ENCODE assay signal across 18 mouse cellular contexts in genomic region chr14:93506107-93506506, GRCm38 (mm10).
DNase-seq lines count a peak whose midpoint lies in the region; ATAC-seq lines count a peak whose summit lies in the region.
"Had no signal": no experiment of that assay in that cellular context is flagged by ENCODE, and none has a peak within 500 bp of the region (broad histone marks: within the 10 kb centered on the region; RNA-seq: fewer than 3 reads in every experiment).

No protein-coding gene starts in this region.

- H3K27ac ChIP-seq in midbrain, embryonic 11.5 days (ENCODE audit: low read depth, low read length): no peak overlapping the region
- no peak overlapping the region for H3K27ac ChIP-seq in midbrain, embryonic 13.5 days
- H3K27ac ChIP-seq in neural tube, embryonic 12.5 days: no peak overlapping the region
- H3K27ac ChIP-seq in neural tube, embryonic 14.5 days (ENCODE audit: low read depth, low read length): no peak overlapping the region
- H3K27ac ChIP-seq: embryonic facial prominence, embryonic 13.5 days; forebrain, embryonic 10.5 days; gastrocnemius, adult 2 months; hindbrain, embryonic 10.5 days; hindbrain, embryonic 14.5 days had no signal

- 0 out of 2 replicates have a peak, but pooled peaks have one; percentile 35 for ATAC-seq in midbrain, embryonic 11.5 days (ENCODE audit: low FRiP score)
- no peak for ATAC-seq in midbrain, embryonic 13.5 days
- ATAC-seq in neural tube, embryonic 12.5 days (ENCODE audit: low FRiP score, low read depth): 0 out of 2 replicates have a peak, but pooled peaks have one; percentile 44
- ATAC-seq in neural tube, embryonic 14.5 days (ENCODE audit: low read depth): peak; percentile 81; the same call in 1 of the 2 replicates

- DNase-seq in midbrain, embryonic 11.5 days (ENCODE audit: low spot score, missing footprints): no peak
- DNase-seq in neural tube, embryonic 10.5 days (ENCODE audit: extremely low spot score, low spot score): no peak
- no peak for DNase-seq in natural killer cell, adult 2 months (ENCODE audit: low spot score in 2 of 2)
- DNase-seq: adrenal gland, adult 2 months; adrenal gland, postnatal 25 days; cerebellum, adult 2 months; cerebellum, postnatal 14 days; gastrocnemius, adult 2 months; gastrocnemius, postnatal 25 days had no signal

- no peak overlapping the region for H3K9ac ChIP-seq in midbrain, embryonic 11.5 days (ENCODE audit: low read length)
- H3K9ac ChIP-seq in midbrain, embryonic 13.5 days (replicated peaks): no peak overlapping the region
- H3K9ac ChIP-seq in neural tube, embryonic 12.5 days: no peak overlapping the region
- H3K9ac ChIP-seq in neural tube, embryonic 14.5 days (replicated peaks; ENCODE audit: low read depth, low read length): no peak overlapping the region
- H3K9ac ChIP-seq: embryonic facial prominence, embryonic 13.5 days; heart, embryonic 12.5 days; hindbrain, embryonic 14.5 days had no signal

- H3K4me2 ChIP-seq in midbrain, embryonic 11.5 days: no peak overlapping the region
- H3K4me2 ChIP-seq in midbrain, embryonic 13.5 days (replicated peaks): no peak overlapping the region
- no peak overlapping the region for H3K4me2 ChIP-seq in neural tube, embryonic 12.5 days (replicated peaks)
- H3K4me2 ChIP-seq in neural tube, embryonic 14.5 days (ENCODE audit: low read depth, low read length): no peak overlapping the region
- H3K4me2 ChIP-seq: embryonic facial prominence, embryonic 13.5 days; heart, embryonic 12.5 days; hindbrain, embryonic 14.5 days had no signal

- H3K4me3 ChIP-seq in midbrain, embryonic 11.5 days (ENCODE audit: low read depth, low read length): no peak overlapping the region
- H3K4me3 ChIP-seq in midbrain, embryonic 13.5 days (replicated peaks): no peak overlapping the region
- H3K4me3 ChIP-seq in neural tube, embryonic 12.5 days: no peak overlapping the region
- no peak overlapping the region for H3K4me3 ChIP-seq in neural tube, embryonic 14.5 days (ENCODE audit: low read depth, low read length)
- H3K4me3 ChIP-seq: embryonic facial prominence, embryonic 13.5 days; erythroblast, embryonic 14.5 days; forebrain, embryonic 10.5 days; gastrocnemius, adult 2 months; heart, embryonic 12.5 days; hindbrain, embryonic 10.5 days had no signal

- H3K27me3 ChIP-seq in midbrain, embryonic 11.5 days (ENCODE audit: control insufficient read depth, insufficient read depth, low read length): no peaks in the 10 kb centered on the region
- no peaks in the 10 kb centered on the region for H3K27me3 ChIP-seq in midbrain, embryonic 13.5 days
- no peaks in the 10 kb centered on the region for H3K27me3 ChIP-seq in neural tube, embryonic 12.5 days (replicated peaks)
- no peaks in the 10 kb centered on the region for H3K27me3 ChIP-seq in neural tube, embryonic 14.5 days (ENCODE audit: control insufficient read depth, insufficient read depth, low read length)
- H3K27me3 ChIP-seq: embryonic facial prominence, embryonic 13.5 days; heart, embryonic 12.5 days had no signal

- H3K9me3 ChIP-seq in midbrain, embryonic 11.5 days (ENCODE audit: control insufficient read depth, low read length): no peaks in the 10 kb centered on the region
- no peaks in the 10 kb centered on the region for H3K9me3 ChIP-seq in midbrain, embryonic 13.5 days
- no peaks in the 10 kb centered on the region for H3K9me3 ChIP-seq in neural tube, embryonic 12.5 days
- H3K9me3 ChIP-seq in neural tube, embryonic 14.5 days (ENCODE audit: control insufficient read depth, low read length): no peaks in the 10 kb centered on the region
- H3K9me3 ChIP-seq: embryonic facial prominence, embryonic 13.5 days; forebrain, embryonic 10.5 days; heart, embryonic 12.5 days; hindbrain, embryonic 10.5 days had no signal

- no peaks in the 10 kb centered on the region for H3K36me3 ChIP-seq in midbrain, embryonic 11.5 days (ENCODE audit: control insufficient read depth, insufficient read depth, low read length)
- no peaks in the 10 kb centered on the region for H3K36me3 ChIP-seq in midbrain, embryonic 13.5 days
- no peaks in the 10 kb centered on the region for H3K36me3 ChIP-seq in neural tube, embryonic 12.5 days
- no peaks in the 10 kb centered on the region for H3K36me3 ChIP-seq in neural tube, embryonic 14.5 days (ENCODE audit: control insufficient read depth, insufficient read depth, low read length)
- H3K36me3 ChIP-seq: embryonic facial prominence, embryonic 13.5 days; forebrain, embryonic 10.5 days; heart, embryonic 12.5 days; hindbrain, embryonic 10.5 days had no signal

- H3K4me1 ChIP-seq in midbrain, embryonic 11.5 days (ENCODE audit: control insufficient read depth, insufficient read depth, low read length): no peaks in the 10 kb centered on the region
- H3K4me1 ChIP-seq in midbrain, embryonic 13.5 days (replicated peaks): no peaks in the 10 kb centered on the region
- no peaks in the 10 kb centered on the region for H3K4me1 ChIP-seq in neural tube, embryonic 12.5 days
- H3K4me1 ChIP-seq in neural tube, embryonic 14.5 days (ENCODE audit: control insufficient read depth, insufficient read depth, low read length): no peaks in the 10 kb centered on the region
- H3K4me1 ChIP-seq: embryonic facial prominence, embryonic 13.5 days; forebrain, embryonic 10.5 days; heart, embryonic 12.5 days; hindbrain, embryonic 10.5 days had no signal
